Mouse (Mus musculus) embryonic facial prominence, embryonic 14.5 days (tissue): ENCODE measurements around the gene Gm13212. TPM values are rescaled to one million over a fixed set of nuclear protein-coding genes. Genes with fewer than 3 reads are reported as not detected.
"Not testable (repeated sequence)": the region's sequence is repeated elsewhere in the genome, so short reads cannot be mapped to it uniquely, and the experiment has no call there.

ENCODE experiments used
- ATAC-seq: fragments of 200-750 bp; cut with Nextera tagmentation; 2 replicates; pipeline ENCODE4 v1.8.0; 2017; ENCODE audit warnings: low read depth, moderate number of reproducible peaks, moderate TSS enrichment
- DNase-seq: peaks from one replicate; pipeline ENCODE4 v3.0.0-alpha.2; 2015; ENCODE audit warnings: low spot score
- H3K27ac ChIP-seq: fragments of 300-500 bp; sonication (generic); replicated peaks from 2 replicates; pipeline ENCODE4 v1.5.1; 2014; ENCODE audit warnings: low read depth, mild to moderate bottlenecking, low read length, moderate library complexity
- H3K27me3 ChIP-seq: fragments of 300-500 bp; sonication (generic); replicated peaks from 2 replicates; pipeline ENCODE4 v1.6.1; 2014; ENCODE audit warnings: low read length; ENCODE audit not compliant: control insufficient read depth, insufficient read depth
- H3K36me3 ChIP-seq: fragments of 300-500 bp; sonication (generic); 2 replicates; pipeline ENCODE4 v1.6.1; 2014; ENCODE audit warnings: low read length, mixed read lengths; ENCODE audit not compliant: control insufficient read depth, insufficient read depth
- H3K4me1 ChIP-seq: fragments of 300-500 bp; sonication (generic); 2 replicates; pipeline ENCODE4 v1.6.1; 2014; ENCODE audit warnings: antibody characterized with exemption, low read length; ENCODE audit not compliant: control insufficient read depth, insufficient read depth
- H3K4me2 ChIP-seq: fragments of 300-500 bp; sonication (generic); 2 replicates; pipeline ENCODE4 v1.6.1; 2014; ENCODE audit warnings: low read depth, mild to moderate bottlenecking, low read length, moderate library complexity, mixed read lengths
- H3K4me3 ChIP-seq: fragments of 300-500 bp; sonication (generic); 2 replicates; pipeline ENCODE4 v1.5.1; 2014; ENCODE audit warnings: low read depth, mild to moderate bottlenecking, low read length
- H3K9ac ChIP-seq: fragments of 300-500 bp; sonication (generic); 2 replicates; pipeline ENCODE4 v1.6.1; 2014; ENCODE audit warnings: low read depth, mild to moderate bottlenecking, low read length, moderate library complexity, mixed read lengths
- H3K9me3 ChIP-seq: fragments of 300-500 bp; sonication (generic); 2 replicates; pipeline ENCODE4 v1.6.1; 2016; ENCODE audit warnings: low read length; ENCODE audit not compliant: control insufficient read depth
- WGBS: fragments of 180-500 bp; shearing (Covaris S2); extraction: QIAGEN DNeasy Blood & Tissue Kit; methylation state at CpG from one replicate; pipeline ENCODE4 v1.1.7; 2014; 5-methylcytosine and 5-hydroxymethylcytosine counted together
- polyA plus RNA-seq: library from polyadenylated mRNA; unstranded; fragments of >200 nt; fragmentation: Nextera tagmentation; extraction: Ambion mirVana; gene quantifications from 2 replicates; pipeline ENCODE4 v1.2.1, GENCODE M21; 2014

The Gm13212 gene
- polyA plus RNA-seq, 1 experiment from 2014 or later, result 2.2 TPM

GRCm38 (mm10) chr4:145570461-145570860, 14.5 kb upstream of the Gm13212 start:
- H3K9me3 ChIP-seq, result peaks cover 24% of the 10 kb centered on the region

GRCm38 (mm10) chr4:145576623-145577022, 8.3 kb upstream of the Gm13212 start:
- 90% methylated on average over 8 of the region's 8 CpGs for WGBS
- not testable (repeated sequence) for ATAC-seq, H3K4me3 ChIP-seq, H3K4me2 ChIP-seq, H3K27me3 ChIP-seq, H3K9ac ChIP-seq, H3K4me1 ChIP-seq, H3K27ac ChIP-seq, DNase-seq, H3K36me3 ChIP-seq
- H3K9me3 ChIP-seq, result peaks cover 12% of the 10 kb centered on the region

More at GRCm38 (mm10) chr4:145570461-145570860, 14.5 kb upstream of the Gm13212 start:
- 92% methylated on average over 5 of the region's 10 CpGs for WGBS
- not testable (repeated sequence) for DNase-seq, H3K4me1 ChIP-seq, H3K4me3 ChIP-seq, H3K4me2 ChIP-seq, H3K36me3 ChIP-seq, ATAC-seq, H3K27ac ChIP-seq, H3K9ac ChIP-seq, H3K27me3 ChIP-seq

- not testable (repeated sequence) for H3K4me2 ChIP-seq, H3K4me1 ChIP-seq, H3K27ac ChIP-seq, DNase-seq, H3K36me3 ChIP-seq, H3K9ac ChIP-seq, H3K4me3 ChIP-seq, ATAC-seq, H3K27me3 ChIP-seq, H3K9me3 ChIP-seq
- 88% methylated on average over 1 of the region's 1 CpGs for WGBS
Measured at GRCm38 (mm10) chr4:145580333-145580732, 4.6 kb upstream of the Gm13212 start.

- not testable (repeated sequence) for ATAC-seq, H3K27me3 ChIP-seq, H3K4me2 ChIP-seq, H3K9me3 ChIP-seq, H3K4me3 ChIP-seq, H3K9ac ChIP-seq, H3K4me1 ChIP-seq, H3K27ac ChIP-seq, DNase-seq, H3K36me3 ChIP-seq
- WGBS, result 77% methylated on average over 2 of the region's 2 CpGs
Measured at GRCm38 (mm10) chr4:145586046-145586445, 1.1 kb downstream of the Gm13212 start.

- H3K4me2 ChIP-seq, H3K27me3 ChIP-seq, H3K9me3 ChIP-seq, H3K36me3 ChIP-seq, H3K4me3 ChIP-seq, H3K9ac ChIP-seq, H3K27ac ChIP-seq, DNase-seq, H3K4me1 ChIP-seq, ATAC-seq: not testable (repeated sequence)
- WGBS, result 54% methylated on average over 1 of the region's 1 CpGs
Measured at GRCm38 (mm10) chr4:145594183-145594582, 9.2 kb downstream of the Gm13212 start.

- 79% methylated on average over 3 of the region's 4 CpGs for WGBS
- not testable (repeated sequence) for H3K4me2 ChIP-seq, H3K27ac ChIP-seq, H3K4me3 ChIP-seq, H3K27me3 ChIP-seq, DNase-seq, H3K4me1 ChIP-seq, H3K9me3 ChIP-seq, ATAC-seq, H3K9ac ChIP-seq, H3K36me3 ChIP-seq
Measured at GRCm38 (mm10) chr4:145594798-145595197, 9.8 kb downstream of the Gm13212 start.

- 42% methylated on average over 44 of the region's 83 CpGs for WGBS
- H3K9ac ChIP-seq, H3K36me3 ChIP-seq, H3K4me2 ChIP-seq, H3K27ac ChIP-seq, DNase-seq, ATAC-seq, H3K4me1 ChIP-seq, H3K9me3 ChIP-seq, H3K4me3 ChIP-seq, H3K27me3 ChIP-seq: not testable (repeated sequence)
Measured at GRCm38 (mm10) chr4:145640416-145641185, 55.6 kb downstream of the Gm13212 start.

- not testable (repeated sequence) for ATAC-seq
Measured at GRCm38 (mm10) chr4:145670385-145670784, 85.4 kb downstream of the Gm13212 start, which contains the start of gene Zfp980. Gene Zfp980, plus strand, starts transcription at chr4:145670685.

GRCm38 (mm10) chr4:145674286-145674780, 89.4 kb downstream of the Gm13212 start:
- not testable (repeated sequence) for DNase-seq, H3K27me3 ChIP-seq, H3K4me1 ChIP-seq, ATAC-seq, H3K4me2 ChIP-seq, H3K9ac ChIP-seq, H3K36me3 ChIP-seq, H3K9me3 ChIP-seq, H3K27ac ChIP-seq, H3K4me3 ChIP-seq
- 58% methylated on average over 2 of the region's 2 CpGs for WGBS

More at GRCm38 (mm10) chr4:145670385-145670784, 85.4 kb downstream of the Gm13212 start, which contains the start of gene Zfp980:
- not testable (repeated sequence) for H3K4me3 ChIP-seq, H3K9ac ChIP-seq, DNase-seq, H3K4me1 ChIP-seq, H3K36me3 ChIP-seq, H3K27me3 ChIP-seq, H3K4me2 ChIP-seq, H3K27ac ChIP-seq, H3K9me3 ChIP-seq
- WGBS, result 88% methylated on average over 3 of the region's 3 CpGs
